Mouse (Mus musculus) adrenal gland, adult 8-10 months (tissue): ENCODE data around the gene Lemd2. TPM values are rescaled to one million over a fixed set of nuclear protein-coding genes. Genes with fewer than 3 reads are reported as not detected.

Experiments
- DNase-seq: peaks from one replicate; pipeline ENCODE4 v3.0.0; 2022
- total RNA-seq, 4 experiments: library from RNA; stranded (reverse); gene quantifications; 2 replicates each; pipeline ENCODE4 v1.2.4; 2022

Lemd2 gene
- total RNA-seq, 4 experiments from 2014 or later: 58.3 to 93.1 (median 76.5) TPM

DNA sequence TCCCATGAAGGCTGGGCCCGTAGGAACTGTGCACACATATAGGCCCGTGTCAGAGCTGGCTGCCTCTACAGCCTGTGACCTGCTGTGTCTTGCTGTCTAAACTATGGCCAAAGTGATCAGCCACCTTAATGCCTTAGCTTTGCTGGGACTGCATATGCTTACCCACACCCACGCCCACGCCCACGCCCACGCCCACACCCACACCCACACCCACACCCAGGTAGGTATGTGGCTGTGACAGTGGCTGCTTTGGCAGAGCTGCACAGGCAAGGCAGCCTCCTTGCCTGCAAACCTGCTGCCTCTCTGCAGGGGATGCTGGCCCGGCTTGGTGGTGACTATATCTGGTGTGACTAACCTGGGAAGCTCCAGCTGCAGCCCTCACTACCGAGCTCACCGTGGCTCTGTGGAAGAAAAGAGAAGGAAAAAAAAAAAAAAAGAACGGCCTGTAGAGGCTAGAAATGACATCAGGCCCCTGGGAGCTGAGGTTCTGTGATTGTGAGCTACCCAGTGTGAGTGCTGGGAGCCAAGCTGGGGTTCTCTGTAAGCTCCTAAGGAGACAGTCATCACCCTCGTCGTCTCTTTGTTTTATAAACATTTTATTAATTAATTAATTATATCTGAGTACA lies 20.5 kb downstream of the Lemd2 start:
- DNase-seq: no peak

DNA sequence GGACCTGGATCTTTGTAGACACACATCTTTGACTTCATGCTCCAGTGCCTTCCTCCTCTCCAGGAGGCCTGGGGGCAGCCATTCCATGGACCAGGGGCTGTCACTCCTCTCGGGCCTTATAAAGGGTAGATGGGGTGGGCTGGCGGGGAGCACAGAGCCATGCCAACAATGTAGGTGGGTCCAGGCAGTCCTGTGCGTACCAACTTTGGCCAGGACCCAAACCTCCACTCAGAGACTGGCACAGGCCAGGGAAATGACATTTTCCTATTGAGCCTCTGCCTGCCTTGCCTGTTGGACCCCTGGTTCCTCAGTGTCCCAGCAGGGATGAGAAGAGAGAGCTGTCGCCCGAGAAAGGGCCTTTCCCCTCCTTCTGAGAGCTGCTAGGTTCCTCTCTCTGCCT lies 21.9 kb downstream of the Lemd2 start:
- DNase-seq: no peak

DNA sequence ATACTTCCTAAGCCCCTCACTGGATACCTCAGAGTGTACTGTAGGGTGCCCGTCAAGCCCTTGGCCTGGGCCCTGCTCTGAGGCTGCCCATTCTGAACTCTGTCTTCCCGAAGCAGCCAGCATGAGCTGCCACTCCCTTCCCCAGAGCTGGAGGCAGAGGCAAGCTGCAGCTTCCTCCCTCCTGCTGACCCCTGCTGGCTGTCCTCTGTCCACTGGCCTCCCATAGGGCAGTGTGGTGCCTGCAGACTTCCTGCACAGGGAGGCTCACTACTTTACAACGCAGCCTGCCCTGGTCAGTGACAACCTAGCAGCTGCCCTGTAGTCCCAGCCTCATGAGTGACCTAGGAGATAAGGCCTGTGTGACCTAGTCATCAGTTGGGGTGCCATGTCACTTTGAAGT lies 22.6 kb downstream of the Lemd2 start:
- DNase-seq: no peak

GRCm38 (mm10) chr17:27179681-27180280 lies 24.5 kb downstream of the Lemd2 start:
- DNase-seq: no peak

DNA sequence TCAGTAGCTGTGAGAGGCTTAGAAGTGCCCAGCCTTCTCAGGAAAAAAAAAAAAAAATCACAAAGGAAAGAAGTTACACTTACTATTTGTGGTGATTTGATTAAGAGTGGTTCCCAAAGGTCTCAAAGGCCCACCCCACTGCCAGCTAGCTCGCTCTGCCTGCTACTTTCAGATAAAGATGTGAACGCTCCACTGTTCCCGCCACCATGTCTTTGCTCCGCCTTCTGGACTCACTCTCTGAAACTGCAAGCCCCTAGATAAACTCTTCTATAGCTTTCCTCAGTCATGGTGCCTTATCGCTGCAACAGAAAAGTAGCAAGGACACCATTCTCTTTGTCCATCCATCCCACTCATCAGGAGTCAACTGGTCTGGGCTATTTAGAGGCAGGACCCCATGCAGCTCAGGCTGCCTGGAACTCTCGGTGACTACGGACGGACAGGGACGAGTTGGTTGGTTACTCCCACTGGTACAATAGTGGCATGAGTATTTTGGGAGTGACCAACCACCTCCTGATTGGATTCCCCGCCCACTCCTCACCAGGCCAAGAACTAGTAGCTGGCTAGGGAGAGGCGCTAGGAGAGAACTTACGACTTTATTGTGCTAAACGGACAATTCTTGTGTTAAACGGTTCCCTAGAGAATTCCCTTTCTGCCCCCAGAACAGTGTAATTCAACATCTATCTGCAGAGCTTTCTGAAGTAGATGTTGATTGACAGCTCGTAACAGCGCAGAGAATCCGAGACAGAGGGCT lies 25.7 kb downstream of the Lemd2 start:
- DNase-seq: no peak

GRCm38 (mm10) chr17:27178019-27178418 lies 26.2 kb downstream of the Lemd2 start:
- no peak for DNase-seq

DNA sequence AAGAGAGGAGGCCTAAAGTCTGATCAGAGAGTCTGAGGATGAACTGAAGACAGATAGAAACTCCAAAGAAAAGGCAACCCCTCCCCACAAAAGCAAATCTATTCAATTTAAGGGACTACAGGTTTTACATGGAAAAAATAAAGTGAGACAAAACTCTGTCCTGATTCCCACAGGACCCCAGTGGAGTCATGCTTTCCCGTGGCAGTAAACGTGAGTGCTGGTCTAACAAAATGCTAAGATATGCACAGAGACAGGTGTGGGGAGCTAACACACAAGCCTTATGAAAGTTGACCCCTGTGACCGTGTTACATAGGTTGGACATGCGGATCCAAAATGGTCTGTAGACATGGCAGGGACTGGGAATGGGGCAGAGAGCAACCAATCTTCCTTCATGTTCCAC lies 27.5 kb downstream of the Lemd2 start:
- no peak for DNase-seq

GRCm38 (mm10) chr17:27176287-27176686 lies 28.0 kb downstream of the Lemd2 start:
- DNase-seq: no peak

- DNase-seq: no peak
Measured at GRCm38 (mm10) chr17:27175196-27175874, 28.9 kb downstream of the Lemd2 start.

- no peak for DNase-seq
Measured at GRCm38 (mm10) chr17:27173715-27174114, 30.6 kb downstream of the Lemd2 start.

DNA sequence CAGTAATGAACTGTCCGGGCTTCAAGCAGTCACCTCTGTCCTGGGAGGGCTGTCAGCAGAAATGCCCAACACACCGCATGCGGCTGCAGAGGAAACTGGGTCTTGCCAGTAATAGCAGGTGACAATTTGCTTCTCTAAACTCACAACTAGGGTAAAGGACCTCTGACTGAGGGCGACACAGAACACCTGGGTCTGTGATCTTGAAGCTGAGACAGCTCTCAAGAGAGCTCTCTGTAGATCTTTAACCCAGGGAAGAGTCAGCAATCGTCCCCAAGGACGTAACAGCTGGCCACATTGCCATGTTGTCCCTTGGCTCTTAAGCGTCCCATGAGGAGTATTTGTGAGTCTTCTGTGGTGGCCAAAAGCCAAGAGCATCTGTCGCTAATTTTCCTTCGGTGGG lies 31.8 kb downstream of the Lemd2 start:
- no peak for DNase-seq

- DNase-seq: peak; percentile 77
Measured at GRCm38 (mm10) chr17:27171121-27171520, 33.1 kb downstream of the Lemd2 start.

GRCm38 (mm10) chr17:27169952-27170695 lies 34.1 kb downstream of the Lemd2 start:
- DNase-seq: peak; percentile 48

GRCm38 (mm10) chr17:27168569-27168968 lies 35.7 kb downstream of the Lemd2 start:
- no peak for DNase-seq

DNA sequence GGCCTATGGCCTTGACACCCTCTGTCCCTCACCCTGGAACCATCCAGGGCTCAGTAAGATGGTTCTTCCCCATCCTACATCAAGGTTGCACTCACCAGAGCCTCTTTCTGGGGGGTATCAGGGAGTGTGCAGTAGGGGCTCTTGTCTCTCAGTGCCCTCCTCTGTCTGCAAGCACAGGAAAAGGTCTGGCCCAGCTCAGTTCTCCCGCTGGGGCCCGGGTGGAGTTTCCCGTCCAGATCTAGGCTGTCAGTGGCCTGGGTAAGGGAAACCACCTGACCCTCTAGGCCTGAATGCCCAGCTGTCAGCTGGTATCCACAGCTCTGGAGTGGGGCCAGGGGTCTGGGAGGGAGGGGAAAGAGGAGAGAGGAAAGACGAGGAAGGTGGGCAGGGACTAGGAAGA lies 36.7 kb downstream of the Lemd2 start, which contains the start of gene Ip6k3:
Gene Ip6k3 (minus strand): TSS at position 251 of the 400 bp plus-strand sequence.
- no peak for DNase-seq

DNA sequence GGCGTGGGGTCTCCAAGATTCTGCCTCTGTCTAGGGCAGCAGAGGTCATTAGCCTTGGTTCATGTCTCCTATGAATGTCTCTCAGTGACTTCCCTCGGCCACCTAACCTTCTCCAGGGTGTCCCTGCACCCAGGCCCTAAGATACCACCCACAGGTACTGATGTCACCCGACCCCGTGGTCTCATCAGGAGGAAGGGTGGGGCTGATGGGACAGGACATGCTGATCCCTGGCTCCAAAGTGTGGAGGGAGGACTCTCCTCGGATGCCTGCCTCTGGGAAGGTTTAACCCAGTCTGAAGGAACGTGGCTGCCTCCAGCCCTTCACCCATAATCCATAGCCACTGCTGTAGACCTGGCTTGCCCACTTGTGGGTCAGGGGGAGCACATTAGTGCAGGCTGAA lies 37.4 kb downstream of the Lemd2 start:
- DNase-seq: no peak

- no peak for DNase-seq
Measured at GRCm38 (mm10) chr17:27165054-27165773, 39.1 kb downstream of the Lemd2 start.

DNA sequence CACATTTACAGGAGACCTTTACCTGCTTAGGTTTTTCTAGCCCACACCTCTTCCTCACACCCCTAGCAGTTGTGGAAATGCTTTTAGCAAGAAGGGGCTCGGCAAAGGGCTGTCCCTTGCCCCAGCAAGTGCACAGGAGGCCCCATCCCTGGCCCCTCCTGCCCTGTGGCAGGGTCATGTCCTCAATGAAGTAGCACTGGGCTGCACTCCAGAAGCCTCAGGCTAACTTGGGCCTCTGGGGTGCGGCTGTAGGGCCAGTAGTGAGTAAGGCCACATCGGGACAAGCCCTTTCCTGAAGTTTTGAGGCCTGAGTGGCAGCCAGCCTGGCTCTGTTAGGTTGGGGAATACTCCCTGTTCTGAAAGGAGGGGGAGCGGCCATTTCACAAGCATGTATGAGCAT lies 43.4 kb downstream of the Lemd2 start:
- no peak for DNase-seq

DNA sequence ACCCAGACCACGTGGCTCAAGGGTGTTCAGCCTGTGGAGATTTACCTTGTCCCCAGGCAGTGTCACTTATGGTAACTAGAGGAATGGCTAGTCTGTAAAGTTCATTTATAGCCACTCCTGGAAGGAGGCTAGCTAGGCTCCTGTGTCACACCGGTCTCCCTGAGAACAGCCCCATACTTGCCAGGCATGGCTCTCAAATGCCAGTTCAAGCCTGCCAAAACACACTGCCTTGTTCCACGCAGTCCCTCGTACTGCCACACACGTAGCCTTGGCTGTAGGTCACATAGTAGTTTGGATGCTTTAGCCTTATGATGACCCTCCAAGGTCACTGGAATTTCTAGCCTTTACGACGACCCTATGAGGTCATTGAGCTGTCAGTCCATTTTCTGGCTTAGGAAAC lies 45.1 kb downstream of the Lemd2 start:
- DNase-seq: no peak

GRCm38 (mm10) chr17:27158439-27158838 lies 45.8 kb downstream of the Lemd2 start:
- no peak for DNase-seq

GRCm38 (mm10) chr17:27155752-27156151 lies 48.5 kb downstream of the Lemd2 start:
- no peak for DNase-seq

- DNase-seq: no peak
Measured at GRCm38 (mm10) chr17:27154881-27155280, 49.4 kb downstream of the Lemd2 start.
